Mouse (Mus musculus): ENCODE data around the gene Rab6a.
A peak's percentile ranks its signal among the peaks of the same experiment; 100 is the strongest.
"Not testable (repeated sequence)": the region's sequence is repeated elsewhere in the genome, so short reads cannot be mapped to it uniquely, and the experiment has no call there.

Gene Rab6a

GRCm38 (mm10) chr7:100607214-100608129 is at the start of gene Rab6a:
Gene Rab6a, plus strand, starts transcription at chr7:100607410.
- peak; percentile 99 for DNase-seq (ENCODE audit: low spot score in 2 of 2)

- DNase-seq (ENCODE audit: low spot score in 2 of 2), result no peak
Measured at GRCm38 (mm10) chr7:100559331-100559730, 47.9 kb upstream of the Rab6a start.

- peak in 1 of 2 experiments; percentile 43 for DNase-seq (ENCODE audit: low spot score in 2 of 2)
Measured at GRCm38 (mm10) chr7:100561861-100562587, 45.2 kb upstream of the Rab6a start.

- not testable (repeated sequence) for DNase-seq (ENCODE audit: low spot score in 2 of 2)
Measured at GRCm38 (mm10) chr7:100567238-100567637, 40.0 kb upstream of the Rab6a start.

GRCm38 (mm10) chr7:100569907-100570306 is 37.3 kb upstream of the Rab6a start:
- no peak for DNase-seq (ENCODE audit: low spot score in 2 of 2)

GRCm38 (mm10) chr7:100570930-100571715 is 36.1 kb upstream of the Rab6a start:
- DNase-seq (ENCODE audit: low spot score in 2 of 2), result no peak

GRCm38 (mm10) chr7:100572061-100572460 is 35.1 kb upstream of the Rab6a start:
- no peak for DNase-seq (ENCODE audit: low spot score in 2 of 2)

- DNase-seq (ENCODE audit: low spot score in 2 of 2), result no peak
Measured at GRCm38 (mm10) chr7:100572704-100573103, 34.5 kb upstream of the Rab6a start.

GRCm38 (mm10) chr7:100578794-100579193 is 28.4 kb upstream of the Rab6a start:
- DNase-seq (ENCODE audit: low spot score in 2 of 2), result no peak

GRCm38 (mm10) chr7:100582235-100582634 is 25.0 kb upstream of the Rab6a start:
- no peak for DNase-seq (ENCODE audit: low spot score in 2 of 2)

GRCm38 (mm10) chr7:100582727-100583236 is 24.4 kb upstream of the Rab6a start:
- peak; percentile 92 for DNase-seq (ENCODE audit: low spot score in 2 of 2)

- no peak for DNase-seq (ENCODE audit: low spot score in 2 of 2)
Measured at GRCm38 (mm10) chr7:100589816-100590215, 17.4 kb upstream of the Rab6a start.

GRCm38 (mm10) chr7:100590504-100590844 is 16.7 kb upstream of the Rab6a start:
- no peak for DNase-seq (ENCODE audit: low spot score in 2 of 2)

- DNase-seq (ENCODE audit: low spot score in 2 of 2), result peak; percentile 82 to 90
Measured at GRCm38 (mm10) chr7:100590845-100591521, 16.2 kb upstream of the Rab6a start.

GRCm38 (mm10) chr7:100591522-100591852 is 15.7 kb upstream of the Rab6a start:
- DNase-seq (ENCODE audit: low spot score in 2 of 2), result no peak

- no peak for DNase-seq (ENCODE audit: low spot score in 2 of 2)
Measured at GRCm38 (mm10) chr7:100593349-100593748, 13.9 kb upstream of the Rab6a start.

GRCm38 (mm10) chr7:100600211-100600610 is 7.0 kb upstream of the Rab6a start:
- DNase-seq (ENCODE audit: low spot score in 2 of 2), result no peak

- peak; percentile 74 to 75 for DNase-seq (ENCODE audit: low spot score in 2 of 2)
Measured at GRCm38 (mm10) chr7:100608130-100608741, 1.0 kb downstream of the Rab6a start, which contains the start of gene Mrpl48. Gene Mrpl48, minus strand, starts transcription at chr7:100608301.

- no peak for DNase-seq (ENCODE audit: low spot score in 2 of 2)
Measured at GRCm38 (mm10) chr7:100608910-100609309, 1.7 kb downstream of the Rab6a start.

GRCm38 (mm10) chr7:100616121-100616857 is 9.1 kb downstream of the Rab6a start:
- DNase-seq (ENCODE audit: low spot score in 2 of 2), result no peak

Measured in right cerebral cortex, postnatal 10 days (tissue).